Mouse (Mus musculus) ES-E14 (cell line): Measurements from ENCODE around the gene Fmo4. TPM values are rescaled to one million over a fixed set of nuclear protein-coding genes. Genes with fewer than 3 reads are reported as not detected.

Source experiments
- DNase-seq: peaks from one replicate; pipeline ENCODE4 v3.0.0-alpha.2; 2013; ENCODE audit warnings: low read depth, low spot score
- H3K27ac ChIP-seq: 2 replicates; pipeline ENCODE4 v1.5.1; 2012; ENCODE audit warnings: low read depth, mild to moderate bottlenecking, low read length, moderate library complexity, mixed read lengths; ENCODE audit not compliant: poor library complexity, insufficient read depth, severe bottlenecking
- H3K36me3 ChIP-seq: 2 replicates; pipeline ENCODE4 v1.6.1; 2012; ENCODE audit warnings: mild to moderate bottlenecking, low read length, moderate library complexity, mixed read lengths; ENCODE audit not compliant: control insufficient read depth, poor library complexity, insufficient read depth, severe bottlenecking
- H3K4me1 ChIP-seq, 2 experiments: fragments of 150-350 bp in 1 of 2; sonication (generic) in 1 of 2; 2 replicates each; pipeline ENCODE4 v1.6.1; 2012; ENCODE audit warnings: low read length in 2 of 2, mild to moderate bottlenecking in 1 of 2, mixed read lengths in 1 of 2; ENCODE audit not compliant: control insufficient read depth in 2 of 2, insufficient read depth in 2 of 2, poor library complexity in 1 of 2
- H3K4me3 ChIP-seq, 2 experiments: fragments of 150-350 bp in 1 of 2; sonication (generic) in 1 of 2; 2 replicates each; pipeline ENCODE4 v1.5.1; 2012; ENCODE audit warnings: low read length in 2 of 2, low read depth in 1 of 2, mild to moderate bottlenecking in 1 of 2, mixed read lengths in 1 of 2; ENCODE audit not compliant: insufficient read depth in 1 of 2, poor library complexity in 1 of 2, severe bottlenecking in 1 of 2
- H3K9ac ChIP-seq: 2 replicates; pipeline ENCODE4 v1.6.1; 2012; ENCODE audit warnings: low read depth, mild to moderate bottlenecking, low read length, mixed read lengths; ENCODE audit not compliant: poor library complexity, insufficient read depth, severe bottlenecking
- H3K9me3 ChIP-seq: fragments of 150-350 bp; sonication (generic); 2 replicates; pipeline ENCODE4 v1.6.1; 2012; ENCODE audit warnings: low read depth, mild to moderate bottlenecking, low read length; ENCODE audit not compliant: control insufficient read depth, insufficient read depth
- CHD2 ChIP-seq: IDR thresholded peaks from 2 replicates; pipeline ENCODE4 v1.6.1; 2014; ENCODE audit warnings: mild to moderate bottlenecking, low read depth, low read length, inconsistent platforms
- HCFC1 ChIP-seq: IDR thresholded peaks from 2 replicates; pipeline ENCODE4 v1.6.1; 2012; ENCODE audit warnings: low read length, inconsistent platforms, borderline replicate concordance; ENCODE audit not compliant: insufficient read depth
- MAFK ChIP-seq: IDR thresholded peaks from 2 replicates; pipeline ENCODE4 v1.6.1; 2014; ENCODE audit warnings: mild to moderate bottlenecking, low read depth, low read length, inconsistent platforms; ENCODE audit not compliant: insufficient read depth
- ZC3H11A ChIP-seq: IDR thresholded peaks from 2 replicates; pipeline ENCODE4 v1.6.1; 2012; ENCODE audit warnings: low read depth, mild to moderate bottlenecking, inconsistent platforms, low read length, borderline replicate concordance
- ZNF384 ChIP-seq: IDR thresholded peaks from 2 replicates; pipeline ENCODE4 v1.6.1; 2012; ENCODE audit warnings: low read depth, low read length, inconsistent platforms
- in situ Hi-C, 2 experiments: fragments of 600-800 bp; cut with MboI; formaldehyde crosslinking; loops; one replicate each; pipeline ENCODE4 v1.15.1; 2025; ENCODE audit warnings: low sequenced_read_pairs in 2 of 2, inconsistent platforms in 1 of 2; ENCODE audit not compliant: unreplicated experiment in 2 of 2
- total RNA-seq: library from RNA; depleted of rRNA; stranded (reverse); fragments of 300-350 nt; gene quantifications from 2 replicates; pipeline ENCODE4 v1.2.3, GENCODE M21; 2012; rRNA removed

The Fmo4 gene
- total RNA-seq, 1 experiment: not detected

DNA sequence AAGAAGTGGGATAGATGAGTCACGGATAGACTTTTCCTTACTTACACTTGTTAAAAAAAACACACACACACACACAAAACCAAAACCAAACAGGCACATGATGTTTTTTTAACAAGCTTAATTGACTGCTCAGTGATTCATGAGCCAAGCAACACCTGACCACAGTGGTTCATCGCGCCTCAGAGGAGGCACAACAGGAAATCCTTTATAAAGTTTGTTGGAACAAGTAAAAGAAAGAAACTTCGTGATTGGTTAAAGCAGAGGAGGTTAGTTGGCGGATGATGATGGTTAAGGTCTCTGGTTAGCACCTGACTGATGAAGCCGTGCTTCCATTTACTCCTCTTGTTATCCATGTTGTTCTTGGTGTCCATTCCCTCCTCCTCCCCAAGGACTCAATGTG, 61.8 kb downstream of the Fmo4 start:
- in situ Hi-C loops: no loop called here
- no peak for TF ChIP-seq MAFK
- TF ChIP-seq ZNF384: no peak
- no peak for TF ChIP-seq CHD2
- no peak for TF ChIP-seq ZC3H11A
- TF ChIP-seq HCFC1: no peak
- H3K4me1 ChIP-seq: no peaks in the 10 kb centered on the region

GRCm38 (mm10) chr1:162749607-162750006, 64.2 kb downstream of the Fmo4 start:
- TF ChIP-seq MAFK (no peak), HCFC1 (no peak), ZNF384 (no peak), CHD2 (no peak), ZC3H11A (no peak)
- Histone ChIP-seq H3K4me3 (no peak overlapping the region), H3K9me3 (no peaks in the 10 kb centered on the region), H3K9ac (no peak overlapping the region), H3K4me1 (no peaks in the 10 kb centered on the region), H3K27ac (no peak overlapping the region), H3K36me3 (no peaks in the 10 kb centered on the region)
- in situ Hi-C loops: no loop called here
- no peak for DNase-seq

More for the DNA sequence above, 61.8 kb downstream of the Fmo4 start:
- Histone ChIP-seq H3K9me3 (no peaks in the 10 kb centered on the region), H3K36me3 (no peaks in the 10 kb centered on the region), H3K4me3 (no peak overlapping the region), H3K27ac (no peak overlapping the region), H3K9ac (no peak overlapping the region)
- no peak for DNase-seq

DNA sequence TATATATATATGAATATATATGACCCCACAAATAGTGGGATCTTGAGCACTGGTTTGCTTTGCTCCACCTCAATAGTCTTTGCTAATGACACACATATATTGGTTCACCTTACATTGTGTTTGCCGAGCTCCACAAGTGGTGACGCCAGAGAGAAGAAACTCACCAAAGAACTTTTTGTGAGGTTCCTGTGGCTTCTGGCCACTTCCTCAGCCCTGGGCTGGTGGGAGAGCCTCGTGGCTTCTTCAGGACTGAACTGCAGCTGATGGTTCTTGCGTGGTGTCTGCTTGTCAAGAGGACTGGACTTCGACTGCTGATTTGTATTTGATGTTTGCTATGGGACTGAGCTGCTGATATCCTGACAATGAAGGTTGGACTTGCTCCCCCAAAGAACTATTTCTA, 65.0 kb downstream of the Fmo4 start:
- no peak for TF ChIP-seq ZC3H11A
- TF ChIP-seq CHD2: no peak
- no peak for TF ChIP-seq HCFC1
- TF ChIP-seq ZNF384: no peak
- no peak for TF ChIP-seq MAFK
- in situ Hi-C loops: no loop called here
- no peak overlapping the region for H3K27ac ChIP-seq
- H3K4me3 ChIP-seq: no peak overlapping the region
- no peaks in the 10 kb centered on the region for H3K4me1 ChIP-seq
- H3K9me3 ChIP-seq: no peaks in the 10 kb centered on the region
- no peaks in the 10 kb centered on the region for H3K36me3 ChIP-seq
- no peak overlapping the region for H3K9ac ChIP-seq
- no peak for DNase-seq

Other genes starting within 250 kb of the Fmo4 start
- gene Vamp4, start 243.5 kb downstream of the Fmo4 start, total RNA-seq: 4.3 and 7.3 TPM in 2 replicates
- gene Myoc, start 174.8 kb downstream of the Fmo4 start, total RNA-seq: not detected in 2 replicates
- gene Myocos, start 155.8 kb downstream of the Fmo4 start, total RNA-seq: not detected in 2 replicates
- gene Prrc2c, start 73.4 kb downstream of the Fmo4 start, total RNA-seq: 152 and 164 TPM in 2 replicates
- 0.36 TPM in 1 of 2 replicates, not detected in the other for gene Fmo1, start 52.6 kb upstream of the Fmo4 start, total RNA-seq
- gene Fmo2, start 84.8 kb upstream of the Fmo4 start, total RNA-seq: not detected in 2 replicates
- not detected in 2 replicates for gene Fmo6, start 123.5 kb upstream of the Fmo4 start, total RNA-seq
- not detected in 2 replicates for gene Fmo3, start 170.6 kb upstream of the Fmo4 start, total RNA-seq